Mouse (Mus musculus): ENCODE measurements around the gene Gas2l3. TPM values are rescaled to one million over a fixed set of nuclear protein-coding genes. Genes with fewer than 3 reads are reported as not detected.

The Gas2l3 gene
- total RNA-seq, 2 experiments from 2014 or later: 1.6 to 3.5 TPM

- no peak for DNase-seq
Measured at GRCm38 (mm10) chr10:89443115-89443622, 598 bp downstream of the Gas2l3 start.

GRCm38 (mm10) chr10:89442640-89443039 is 1.1 kb downstream of the Gas2l3 start:
- no peak for DNase-seq

- DNase-seq: no peak
Measured at GRCm38 (mm10) chr10:89441961-89442360, 1.8 kb downstream of the Gas2l3 start.

GRCm38 (mm10) chr10:89439380-89439779 is 4.4 kb downstream of the Gas2l3 start:
- DNase-seq: no peak

- DNase-seq: no peak
Measured at GRCm38 (mm10) chr10:89437996-89438395, 5.8 kb downstream of the Gas2l3 start.

- DNase-seq: no peak
Measured at GRCm38 (mm10) chr10:89437472-89437871, 6.3 kb downstream of the Gas2l3 start.

GRCm38 (mm10) chr10:89435920-89436319 is 7.8 kb downstream of the Gas2l3 start:
- DNase-seq: no peak

- no peak for DNase-seq
Measured at GRCm38 (mm10) chr10:89435413-89435812, 8.4 kb downstream of the Gas2l3 start.

- DNase-seq: no peak
Measured at GRCm38 (mm10) chr10:89434509-89435210, 9.1 kb downstream of the Gas2l3 start.

GRCm38 (mm10) chr10:89432743-89433142 is 11.0 kb downstream of the Gas2l3 start:
- no peak for DNase-seq

- DNase-seq: no peak
Measured at GRCm38 (mm10) chr10:89430751-89431150, 13.0 kb downstream of the Gas2l3 start.

GRCm38 (mm10) chr10:89424800-89425393 is 18.9 kb downstream of the Gas2l3 start:
- no peak for DNase-seq

- no peak for DNase-seq
Measured at GRCm38 (mm10) chr10:89424217-89424616, 19.6 kb downstream of the Gas2l3 start.

- DNase-seq: no peak
Measured at GRCm38 (mm10) chr10:89423164-89423778, 20.5 kb downstream of the Gas2l3 start.

- DNase-seq: no peak
Measured at GRCm38 (mm10) chr10:89422504-89423158, 21.1 kb downstream of the Gas2l3 start.

- DNase-seq: no peak
Measured at GRCm38 (mm10) chr10:89417966-89418365, 25.8 kb downstream of the Gas2l3 start.

GRCm38 (mm10) chr10:89415478-89415877 is 28.3 kb downstream of the Gas2l3 start:
- no peak for DNase-seq

GRCm38 (mm10) chr10:89407551-89407950 is 36.2 kb downstream of the Gas2l3 start:
- no peak for DNase-seq

- DNase-seq: no peak
Measured at GRCm38 (mm10) chr10:89406733-89407484, 36.9 kb downstream of the Gas2l3 start.

- DNase-seq: no peak
Measured at GRCm38 (mm10) chr10:89404936-89405335, 38.8 kb downstream of the Gas2l3 start.

- DNase-seq: peak; percentile 72
Measured at GRCm38 (mm10) chr10:89400674-89401336, 43.0 kb downstream of the Gas2l3 start.
